Mouse (Mus musculus) hindbrain, embryonic 14.5 days (tissue): ENCODE results near the gene Marco. TPM values are rescaled to one million over a fixed set of nuclear protein-coding genes. Genes with fewer than 3 reads are reported as not detected.

Source experiments
- polyA plus RNA-seq: library from polyadenylated mRNA; unstranded; fragments of >200 nt; fragmentation: Nextera tagmentation; extraction: Ambion mirVana; gene quantifications from 2 replicates; pipeline ENCODE4 v1.2.1, GENCODE M21; 2014

Gene Marco
- polyA plus RNA-seq, 1 experiment from 2014 or later, result 0.21 TPM

Other genes with a start within 250 kb of the Marco start
- 2.7 and 3.0 TPM in 2 replicates for gene Steap3, start 232.3 kb downstream of the Marco start, polyA plus RNA-seq
- gene C1ql2, start 164.4 kb downstream of the Marco start, polyA plus RNA-seq, result 4.9 and 5.4 TPM in 2 replicates
- 2.7 and 6.2 TPM in 2 replicates for gene En1, start 97.4 kb upstream of the Marco start, polyA plus RNA-seq